ENCODE assay signal across 24 mouse cellular contexts in the genomic region with DNA sequence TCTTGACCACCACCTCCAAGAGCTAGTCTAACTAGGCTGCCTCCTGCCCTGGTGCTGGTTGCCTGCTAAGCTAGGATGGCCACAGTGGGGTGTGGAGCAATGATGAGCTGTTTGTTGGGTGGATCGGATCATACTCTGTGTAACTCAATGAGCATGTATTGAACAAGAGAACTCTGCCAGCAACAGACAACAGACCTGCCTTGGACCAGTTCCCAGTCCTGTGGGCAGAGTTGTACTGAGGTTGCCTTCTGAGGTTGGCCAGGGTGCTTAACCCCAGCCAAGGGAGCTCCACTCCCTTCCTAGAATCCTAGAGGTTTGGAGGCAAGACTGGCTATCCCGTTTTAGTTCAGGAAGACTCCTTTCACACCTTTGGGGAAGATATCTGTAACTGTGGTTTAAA. TPM values are rescaled to one million over a fixed set of nuclear protein-coding genes. Genes with fewer than 3 reads are reported as not detected.
A peak's percentile ranks its signal among the peaks of the same experiment; 100 is the strongest.
DNase-seq lines count a peak whose midpoint lies in the region; ATAC-seq and TF ChIP-seq lines count a peak whose summit lies in the region.
"Had no signal": no experiment of that assay in that cellular context is flagged by ENCODE, and none has a peak within 500 bp of the region (broad histone marks: within the 10 kb centered on the region; RNA-seq: fewer than 3 reads in every experiment).

No protein-coding gene starts in this region.

- H3K27ac ChIP-seq in hindbrain, embryonic 14.5 days: peak overlapping the region; percentile 69
- H3K27ac ChIP-seq in kidney, embryonic 15.5 days: no peak overlapping the region
- peak overlapping the region; percentile 22; the same call in 1 of the 2 replicates for H3K27ac ChIP-seq in neural tube, embryonic 14.5 days (ENCODE audit: low read depth, low read length)
- H3K27ac ChIP-seq: embryonic facial prominence, embryonic 12.5 days; liver, embryonic 13.5 days; macrophage; midbrain, embryonic 10.5 days had no signal

- TF ChIP-seq CTCF in lung, adult 2 months (IDR thresholded peaks at IDR 0.05; ENCODE audit: insufficient read depth, low read length): no peak

- H3K9ac ChIP-seq in hindbrain, embryonic 14.5 days: peak overlapping the region; percentile 43; the same call in 1 of the 2 replicates
- 0 out of 2 replicates have a peak overlapping the region, but pooled peaks have one; percentile 3 for H3K9ac ChIP-seq in kidney, embryonic 15.5 days
- no peak overlapping the region for H3K9ac ChIP-seq in neural tube, embryonic 14.5 days (replicated peaks; ENCODE audit: low read depth, low read length)
- H3K9ac ChIP-seq: embryonic facial prominence, embryonic 12.5 days; liver, embryonic 13.5 days had no signal

- H3K9me3 ChIP-seq in hindbrain, embryonic 14.5 days (ENCODE audit: control insufficient read depth, low read length): no peaks in the 10 kb centered on the region
- no peaks in the 10 kb centered on the region for H3K9me3 ChIP-seq in kidney, embryonic 15.5 days (replicated peaks)
- no peaks in the 10 kb centered on the region for H3K9me3 ChIP-seq in neural tube, embryonic 14.5 days (ENCODE audit: control insufficient read depth, low read length)
- H3K9me3 ChIP-seq: embryonic facial prominence, embryonic 12.5 days; limb, embryonic 10.5 days; liver, embryonic 13.5 days; midbrain, embryonic 10.5 days had no signal

- H3K4me2 ChIP-seq in hindbrain, embryonic 14.5 days (replicated peaks): peak overlapping the region; percentile 38
- no peak overlapping the region for H3K4me2 ChIP-seq in kidney, embryonic 15.5 days
- peak overlapping the region; percentile 28; the same call in 1 of the 2 replicates for H3K4me2 ChIP-seq in neural tube, embryonic 14.5 days (ENCODE audit: low read depth, low read length)
- H3K4me2 ChIP-seq: embryonic facial prominence, embryonic 12.5 days; heart, embryonic 11.5 days; liver, embryonic 13.5 days had no signal

- no peak overlapping the region for H3K4me3 ChIP-seq in hindbrain, embryonic 14.5 days (replicated peaks; ENCODE audit: low read length)
- no peak overlapping the region for H3K4me3 ChIP-seq in kidney, embryonic 15.5 days (replicated peaks)
- no peak overlapping the region for H3K4me3 ChIP-seq in neural tube, embryonic 14.5 days (ENCODE audit: low read depth, low read length)
- no peak overlapping the region for H3K4me3 ChIP-seq in lung, adult 2 months (replicated peaks; ENCODE audit: extremely low read depth, low read depth, low read length)
- H3K4me3 ChIP-seq: embryonic facial prominence, embryonic 12.5 days; liver, embryonic 13.5 days; midbrain, embryonic 10.5 days had no signal

- peak; percentile 33 for DNase-seq in kidney, adult 9 months
- no peak for DNase-seq in kidney, postnatal 4 days
- DNase-seq in hindbrain, embryonic 14.5 days (ENCODE audit: low spot score): no peak
- no peak for DNase-seq in gastrocnemius, postnatal 4 days (ENCODE audit: low spot score in 2 of 2)
- no peak for DNase-seq in lung, adult 2 months
- DNase-seq: adrenal gland, adult 2 months; cerebellum, adult 8-10 months; heart, postnatal 10 days; liver, embryonic 13.5 days; right cerebral cortex, postnatal 14 days; spleen, adult 18-20 months; thymus, adult 18-20 months had no signal

- peaks cover 7% of the 10 kb centered on the region; the same call in 1 of the 2 replicates for H3K4me1 ChIP-seq in hindbrain, embryonic 14.5 days (replicated peaks; ENCODE audit: control insufficient read depth, insufficient read depth, low read length)
- H3K4me1 ChIP-seq in kidney, embryonic 15.5 days: peaks cover 66% of the 10 kb centered on the region
- H3K4me1 ChIP-seq in neural tube, embryonic 14.5 days (ENCODE audit: control insufficient read depth, insufficient read depth, low read length): peaks cover 70% of the 10 kb centered on the region
- no peaks in the 10 kb centered on the region for H3K4me1 ChIP-seq in lung, adult 2 months (ENCODE audit: control insufficient read depth, insufficient read depth, low read length)
- H3K4me1 ChIP-seq: embryonic facial prominence, embryonic 12.5 days; liver, embryonic 13.5 days had no signal

- no peaks in the 10 kb centered on the region for H3K36me3 ChIP-seq in hindbrain, embryonic 14.5 days (replicated peaks; ENCODE audit: control insufficient read depth, insufficient read depth)
- H3K36me3 ChIP-seq in kidney, embryonic 15.5 days: no peaks in the 10 kb centered on the region
- no peaks in the 10 kb centered on the region for H3K36me3 ChIP-seq in neural tube, embryonic 14.5 days (ENCODE audit: control insufficient read depth, insufficient read depth, low read length)
- H3K36me3 ChIP-seq: embryonic facial prominence, embryonic 12.5 days; limb, embryonic 10.5 days; liver, embryonic 13.5 days; midbrain, embryonic 10.5 days had no signal

- TF ChIP-seq POLR2A in lung, adult 2 months (IDR thresholded peaks at IDR 0.05; ENCODE audit: borderline replicate concordance, extremely low read depth, low read depth, low read length): no peak

- 50% methylated on average over 2 of the region's 2 CpGs for WGBS in hindbrain, embryonic 14.5 days
- WGBS in kidney, embryonic 15.5 days: 49% methylated on average over 2 of the region's 2 CpGs
- WGBS in neural tube, embryonic 14.5 days: 15% methylated on average over 2 of the region's 2 CpGs
- WGBS in lung, adult 2 months: 46% methylated on average over 2 of the region's 2 CpGs

- peak; percentile 22; the same call in 1 of the 2 replicates for ATAC-seq in hindbrain, embryonic 14.5 days (ENCODE audit: low FRiP score)
- ATAC-seq in kidney, embryonic 15.5 days (replicated peaks; ENCODE audit: low FRiP score): no peak
- ATAC-seq in neural tube, embryonic 14.5 days (ENCODE audit: low read depth): no peak
- ATAC-seq: forebrain, embryonic 14.5 days had no signal

- peaks cover 83% of the 10 kb centered on the region for H3K27me3 ChIP-seq in hindbrain, embryonic 14.5 days (ENCODE audit: control insufficient read depth, insufficient read depth, low read length)
- H3K27me3 ChIP-seq in kidney, embryonic 15.5 days: peaks cover 3% of the 10 kb centered on the region; the same call in 1 of the 2 replicates
- no peaks in the 10 kb centered on the region for H3K27me3 ChIP-seq in neural tube, embryonic 14.5 days (ENCODE audit: control insufficient read depth, insufficient read depth, low read length)

RNA-seq across cellular contexts. Expression of gene Hoxc4, which starts 37.7 kb away (rescaled TPM):
- polyA plus RNA-seq in hindbrain, embryonic 14.5 days (2014; fragmentation: Nextera tagmentation; extraction: Ambion mirVana): 74.9 and 90.0 TPM in 2 replicates
- 7.9 and 10.2 TPM in 2 replicates for polyA plus RNA-seq in kidney, embryonic 15.5 days (2015; fragmentation: Nextera tagmentation; extraction: Ambion mirVana)
- 19.0 and 24.0 TPM in 2 replicates for polyA plus RNA-seq in neural tube, embryonic 14.5 days (2014; fragmentation: Nextera tagmentation; extraction: Ambion mirVana)
- 1 to 10 TPM; 6.9 to 8.2 TPM for total RNA-seq in gastrocnemius, postnatal 4 days (2021)
- polyA plus RNA-seq in lung, adult 2 months (2012; rRNA removed): 0.31 and 1.1 TPM in 2 replicates
- total RNA-seq: common myeloid progenitor, adult 5-6 weeks; layer of hippocampus, postnatal 10 days; left cerebral cortex, adult 8-10 months; neutrophil, adult 5-6 weeks had no signal
- polyA plus RNA-seq: forebrain, embryonic 14.5 days; macrophage; midbrain, embryonic 10.5 days had no signal

RNA-seq across cellular contexts. Expression of gene Hoxc6, which starts 58.3 kb away (rescaled TPM):
- polyA plus RNA-seq in hindbrain, embryonic 14.5 days (2014; fragmentation: Nextera tagmentation; extraction: Ambion mirVana): 20.9 and 24.8 TPM in 2 replicates
- polyA plus RNA-seq in kidney, embryonic 15.5 days (2015; fragmentation: Nextera tagmentation; extraction: Ambion mirVana): 10.9 and 11.0 TPM in 2 replicates
- polyA plus RNA-seq in neural tube, embryonic 14.5 days (2014; fragmentation: Nextera tagmentation; extraction: Ambion mirVana): 23.0 and 38.7 TPM in 2 replicates
- total RNA-seq in gastrocnemius, postnatal 4 days (2021): 10 to 100 TPM; 12.7 to 12.8 TPM
- 0.34 TPM in 1 of 2 replicates, not detected in the other for polyA plus RNA-seq in lung, adult 2 months (2012; rRNA removed)
- total RNA-seq: common myeloid progenitor, adult 5-6 weeks; layer of hippocampus, postnatal 10 days; left cerebral cortex, adult 8-10 months; neutrophil, adult 5-6 weeks had no signal
- polyA plus RNA-seq: embryonic facial prominence, embryonic 12.5 days; forebrain, embryonic 14.5 days; macrophage; midbrain, embryonic 10.5 days had no signal
